ENCODE assay signal across 8 mouse cellular contexts in the genomic region with DNA sequence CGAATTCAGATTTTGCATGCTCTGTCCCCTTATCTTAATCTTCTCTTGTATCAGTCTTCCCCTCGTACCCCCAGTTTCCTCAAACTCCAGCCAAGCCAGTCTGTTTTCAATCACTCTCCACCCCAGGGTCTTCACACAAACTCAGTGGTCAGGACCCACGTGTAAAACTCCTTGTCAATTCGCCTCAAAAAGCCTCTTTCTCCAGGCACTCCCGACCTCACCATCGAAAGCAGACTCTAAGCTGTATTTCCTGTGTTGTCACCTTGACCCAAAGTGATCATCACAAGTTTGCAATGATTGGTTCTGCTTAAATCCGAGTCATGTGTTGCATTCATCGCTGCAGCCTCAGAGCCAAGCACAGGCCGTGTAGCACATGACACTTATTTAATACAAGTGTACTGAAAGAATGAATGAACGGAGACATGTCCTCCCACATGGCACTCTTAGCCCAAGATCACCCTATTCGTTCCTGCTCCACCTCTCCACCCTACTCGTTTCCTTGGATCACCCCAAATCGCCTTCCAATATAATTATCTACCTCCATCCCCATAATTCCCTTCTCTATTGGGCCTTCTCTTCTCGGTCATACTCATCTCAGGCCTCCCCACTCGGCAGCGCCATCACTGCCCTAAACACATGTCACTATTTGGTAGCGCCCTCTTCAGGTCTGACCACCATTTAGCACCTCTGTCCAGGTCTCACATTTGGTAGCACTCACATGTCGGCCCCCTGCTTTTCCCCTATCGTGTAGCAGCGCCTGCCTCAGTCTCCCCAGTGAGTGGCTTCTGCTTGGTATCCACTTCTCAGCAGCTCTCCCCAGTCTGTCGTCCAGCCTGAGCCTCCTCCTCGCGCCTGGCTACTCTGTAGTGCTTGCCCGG. TPM values are rescaled to one million over a fixed set of nuclear protein-coding genes. Genes with fewer than 3 reads are reported as not detected.
DNase-seq lines count a peak whose midpoint lies in the region; ATAC-seq and TF ChIP-seq lines count a peak whose summit lies in the region.

No protein-coding gene starts in this region.

- no peak for TF ChIP-seq POLR2A in kidney, adult 2 months (IDR thresholded peaks at IDR 0.05; ENCODE audit: low read depth, low read length)

- no peak for TF ChIP-seq EP300 in heart, postnatal 0 days (IDR thresholded peaks at IDR 0.05; ENCODE audit: low read depth)

- DNase-seq in kidney, adult 2 months: peak; percentile 82
- DNase-seq in kidney, adult 18-20 months: no peak
- DNase-seq in G1E (ENCODE audit: low spot score) (peak; percentile 60), liver (peak; percentile 81)
- DNase-seq in cerebellum, postnatal 25 days: peak; percentile 32 to 82
- DNase-seq in heart, postnatal 0 days (ENCODE audit: low spot score): peak; percentile 69
- peak; percentile 76 for DNase-seq in naive thymus-derived CD4-positive, alpha-beta T cell, adult 2 months (ENCODE audit: low read depth)
- DNase-seq in ovary, postnatal 14 days (ENCODE audit: low spot score): no peak

- H3K4me3 ChIP-seq in kidney, adult 2 months (ENCODE audit: insufficient read depth, low read depth, low read length): peak overlapping the region; percentile 95
- peak overlapping the region; percentile 96 for H3K4me3 ChIP-seq in G1E (ENCODE audit: low read depth, low read length)
- peak overlapping the region; percentile 96 for H3K4me3 ChIP-seq in heart, postnatal 0 days (ENCODE audit: low read depth, low read length)

- no peaks in the 10 kb centered on the region for H3K9me3 ChIP-seq in G1E (replicated peaks)
- no peaks in the 10 kb centered on the region for H3K9me3 ChIP-seq in heart, postnatal 0 days (replicated peaks; ENCODE audit: control insufficient read depth, low read length)

- peak overlapping the region; percentile 98 for H3K27ac ChIP-seq in kidney, adult 2 months (ENCODE audit: insufficient read depth, low read depth, low read length)
- peak overlapping the region; percentile 93 for H3K27ac ChIP-seq in heart, postnatal 0 days (ENCODE audit: low read depth)

- H3K9ac ChIP-seq in heart, postnatal 0 days (replicated peaks; ENCODE audit: low read depth, low read length): peak overlapping the region; percentile 69

- peak; percentile 67 for TF ChIP-seq CTCF in kidney, adult 2 months (conservative IDR thresholded peaks at IDR 0.05; ENCODE audit: insufficient read depth, insufficient read length, low read depth, low read length)
- TF ChIP-seq CTCF in G1E (IDR thresholded peaks at IDR 0.05; ENCODE audit: low read depth, low read length): peak; percentile 60
- peak; percentile 58 for TF ChIP-seq CTCF in heart, postnatal 0 days (IDR thresholded peaks at IDR 0.05; ENCODE audit: low read depth)

- no peaks in the 10 kb centered on the region for H3K36me3 ChIP-seq in kidney, adult 2 months (ENCODE audit: control insufficient read depth, insufficient read depth, low read length)
- peaks cover 77% of the 10 kb centered on the region for H3K36me3 ChIP-seq in G1E (replicated peaks)
- peaks cover 20% of the 10 kb centered on the region for H3K36me3 ChIP-seq in heart, postnatal 0 days (replicated peaks; ENCODE audit: control insufficient read depth, insufficient read depth, low read length)

- H3K27me3 ChIP-seq in kidney, adult 2 months (replicated peaks; ENCODE audit: control insufficient read depth, insufficient read depth, low read length): no peaks in the 10 kb centered on the region
- no peaks in the 10 kb centered on the region for H3K27me3 ChIP-seq in G1E (ENCODE audit: insufficient read depth, low read length)
- no peaks in the 10 kb centered on the region for H3K27me3 ChIP-seq in heart, postnatal 0 days (ENCODE audit: control insufficient read depth, insufficient read depth, low read length)

- peak overlapping the region; percentile 68 for H3K4me2 ChIP-seq in heart, postnatal 0 days (ENCODE audit: low read depth, low read length)

- peak; percentile 37; the same call in 1 of the 2 replicates for ATAC-seq in G1E (ENCODE audit: extremely low read depth, insufficient number of reproducible peaks, low FRiP score, poor library complexity, severe bottlenecking)
- peak; percentile 53 for ATAC-seq in heart, postnatal 0 days (ENCODE audit: insufficient read depth, low read depth)

- WGBS in kidney, adult 2 months: 5% methylated on average over 24 of the region's 24 CpGs
- WGBS in heart, postnatal 0 days: 2% methylated on average over 24 of the region's 24 CpGs

- H3K4me1 ChIP-seq in kidney, adult 2 months (ENCODE audit: control insufficient read depth, insufficient read depth, low read length): peaks cover 42% of the 10 kb centered on the region
- H3K4me1 ChIP-seq in G1E (ENCODE audit: insufficient read depth, low read depth, low read length): peaks cover 68% of the 10 kb centered on the region
- H3K4me1 ChIP-seq in heart, postnatal 0 days (ENCODE audit: control insufficient read depth, insufficient read depth): peaks cover 51% of the 10 kb centered on the region

RNA-seq across cellular contexts. Expression of a gene that starts 0.8 kb away (rescaled TPM):
- 199 and 226 TPM in 2 replicates for polyA plus RNA-seq in kidney, adult 2 months (2012; rRNA removed)
- 102 and 112 TPM in 2 replicates for total RNA-seq in G1E (2014; fragmentation: Nextera tagmentation)
- 44.9 and 50.2 TPM in 2 replicates for total RNA-seq in G1E (2017)
- polyA plus RNA-seq in G1E (2012): 92.9 and 94.1 TPM in 2 replicates
- total RNA-seq in heart, postnatal 0 days (2014; rRNA removed; ENCODE audit: low replicate concordance): 55.0 and 68.0 TPM in 2 replicates
- polyA plus RNA-seq in heart, postnatal 0 days (2015; fragmentation: Nextera tagmentation; extraction: Ambion mirVana): 88.5 and 93.6 TPM in 2 replicates

RNA-seq across cellular contexts. Expression of a gene that starts 34.4 kb away (rescaled TPM):
- polyA plus RNA-seq in kidney, adult 2 months (2012; rRNA removed): 0.81 and 1.0 TPM in 2 replicates
- total RNA-seq in G1E (2014; fragmentation: Nextera tagmentation): 7.1 and 8.2 TPM in 2 replicates
- total RNA-seq in G1E (2017): 3.3 and 4.1 TPM in 2 replicates
- polyA plus RNA-seq in G1E (2012): 17.6 and 18.6 TPM in 2 replicates
- total RNA-seq in heart, postnatal 0 days (2014; rRNA removed; ENCODE audit: low replicate concordance): 30.8 and 31.2 TPM in 2 replicates
- polyA plus RNA-seq in heart, postnatal 0 days (2015; fragmentation: Nextera tagmentation; extraction: Ambion mirVana): 10.0 and 11.7 TPM in 2 replicates

RNA-seq across cellular contexts. Expression of a gene that starts 35.3 kb away (rescaled TPM):
- 0.92 and 0.95 TPM in 2 replicates for polyA plus RNA-seq in kidney, adult 2 months (2012; rRNA removed)
- total RNA-seq in G1E (2014; fragmentation: Nextera tagmentation) (240 and 246 TPM in 2 replicates), G1E (2017) (18.0 and 19.6 TPM in 2 replicates)
- 162 and 183 TPM in 2 replicates for polyA plus RNA-seq in G1E (2012)
- total RNA-seq in heart, postnatal 0 days (2014; rRNA removed; ENCODE audit: low replicate concordance): 29.7 and 35.5 TPM in 2 replicates
- 4.2 and 6.2 TPM in 2 replicates for polyA plus RNA-seq in heart, postnatal 0 days (2015; fragmentation: Nextera tagmentation; extraction: Ambion mirVana)

RNA-seq across cellular contexts. Expression of a gene that starts 44.1 kb away (rescaled TPM):
- 0.08 TPM in 1 of 2 replicates, not detected in the other for polyA plus RNA-seq in kidney, adult 2 months (2012; rRNA removed)
- total RNA-seq in G1E (2014; fragmentation: Nextera tagmentation) (not detected in 2 replicates), G1E (2017) (0.06 and 0.22 TPM in 2 replicates)
- not detected in 2 replicates for polyA plus RNA-seq in G1E (2012)
- not detected in 2 replicates for total RNA-seq in heart, postnatal 0 days (2014; rRNA removed; ENCODE audit: low replicate concordance)
- not detected in 2 replicates for polyA plus RNA-seq in heart, postnatal 0 days (2015; fragmentation: Nextera tagmentation; extraction: Ambion mirVana)

RNA-seq across cellular contexts. Expression of a gene that starts 46.9 kb away (rescaled TPM):
- polyA plus RNA-seq in kidney, adult 2 months (2012; rRNA removed): 0.05 TPM in 1 of 2 replicates, not detected in the other
- total RNA-seq in G1E (2014; fragmentation: Nextera tagmentation) (0.87 and 1.9 TPM in 2 replicates), G1E (2017) (0.29 and 0.71 TPM in 2 replicates)
- 0.02 and 0.08 TPM in 2 replicates for polyA plus RNA-seq in G1E (2012)
- 0.08 TPM in 1 of 2 replicates, not detected in the other for total RNA-seq in heart, postnatal 0 days (2014; rRNA removed; ENCODE audit: low replicate concordance)
- 0.07 and 0.12 TPM in 2 replicates for polyA plus RNA-seq in heart, postnatal 0 days (2015; fragmentation: Nextera tagmentation; extraction: Ambion mirVana)

Comparison
In these comparisons a context has a peak if more than half of its experiments do, and no peak if none do; other contexts are left out.
1. DNase-seq: peak in kidney, adult 2 months (single experiment), G1E (single experiment), cerebellum, postnatal 25 days (2 of 2), heart, postnatal 0 days (single experiment), liver (single experiment) and naive thymus-derived CD4-positive, alpha-beta T cell, adult 2 months (single experiment); none in kidney, adult 18-20 months (single experiment) and ovary, postnatal 14 days (single experiment).
2. RNA of a gene that starts 35.3 kb away (polyA plus RNA-seq): 162 to 183 TPM in G1E; 4.2 to 6.2 TPM in heart, postnatal 0 days and 0.92 to 0.95 TPM in kidney, adult 2 months; every median in the first group is over 10 times any median in the second.
3. Peak in every context shown above with its lines, with median percentiles within 50 percentile points of each other: H3K4me3 ChIP-seq and CTCF ChIP-seq.